Mouse (Mus musculus) forebrain, embryonic 14.5 days (tissue): ENCODE results near the gene Zfp956. TPM values are rescaled to one million over a fixed set of nuclear protein-coding genes. Genes with fewer than 3 reads are reported as not detected.
A peak's percentile ranks its signal among the peaks of the same experiment; 100 is the strongest.
"Not testable (repeated sequence)": the region's sequence is repeated elsewhere in the genome, so short reads cannot be mapped to it uniquely, and the experiment has no call there.

Experiments
- ATAC-seq: fragments of 200-750 bp; cut with Nextera tagmentation; 2 replicates; pipeline ENCODE4 v1.8.0; 2017; ENCODE audit warnings: mild to moderate bottlenecking, moderate library complexity
- DNase-seq: peaks from one replicate; pipeline ENCODE4 v3.0.0-alpha.2; 2015; ENCODE audit warnings: low spot score
- H3K27ac ChIP-seq: fragments of 300-500 bp; sonication (generic); 2 replicates; pipeline ENCODE4 v1.5.1; 2014; ENCODE audit warnings: low read depth, mild to moderate bottlenecking, control low read depth, low read length, moderate library complexity
- H3K27me3 ChIP-seq: fragments of 300-500 bp; sonication (generic); replicated peaks from 2 replicates; pipeline ENCODE4 v1.6.1; 2014; ENCODE audit warnings: low read length, control low read depth, mixed read lengths; ENCODE audit not compliant: control insufficient read depth, insufficient read depth
- H3K36me3 ChIP-seq: fragments of 300-500 bp; sonication (generic); 2 replicates; pipeline ENCODE4 v1.6.1; 2014; ENCODE audit warnings: low read length, control low read depth; ENCODE audit not compliant: control insufficient read depth, insufficient read depth
- H3K4me1 ChIP-seq: fragments of 300-500 bp; sonication (generic); 2 replicates; pipeline ENCODE4 v1.6.1; 2014; ENCODE audit warnings: antibody characterized with exemption, low read length, control low read depth; ENCODE audit not compliant: control insufficient read depth, insufficient read depth
- H3K4me2 ChIP-seq: fragments of 300-500 bp; sonication (generic); 2 replicates; pipeline ENCODE4 v1.6.1; 2014; ENCODE audit warnings: mild to moderate bottlenecking, control low read depth, low read length
- H3K4me3 ChIP-seq: fragments of 300-500 bp; sonication (generic); 2 replicates; pipeline ENCODE4 v1.5.1; 2014; ENCODE audit warnings: low read depth, low read length, control low read depth
- H3K9ac ChIP-seq: fragments of 300-500 bp; sonication (generic); 2 replicates; pipeline ENCODE4 v1.6.1; 2014; ENCODE audit warnings: mild to moderate bottlenecking, low read length, control low read depth, moderate library complexity
- H3K9me3 ChIP-seq: fragments of 300-500 bp; sonication (generic); replicated peaks from 2 replicates; pipeline ENCODE4 v1.6.1; 2016; ENCODE audit warnings: low read length, control low read depth, mixed read lengths; ENCODE audit not compliant: control insufficient read depth
- WGBS: fragments of 180-500 bp; shearing (Covaris S2); extraction: QIAGEN DNeasy Blood & Tissue Kit; methylation state at CpG from one replicate; pipeline ENCODE4 v1.1.7; 2014; 5-methylcytosine and 5-hydroxymethylcytosine counted together
- polyA plus RNA-seq: library from polyadenylated mRNA; unstranded; fragments of >200 nt; fragmentation: Nextera tagmentation; extraction: Ambion mirVana; gene quantifications from 2 replicates; pipeline ENCODE4 v1.2.1, GENCODE M21; 2014

Zfp956 gene
- polyA plus RNA-seq, 1 experiment from 2014 or later, result 16.0 TPM

- Histone ChIP-seq H3K27ac (no peak overlapping the region), H3K4me1 (peaks cover 11% of the 10 kb centered on the region), H3K4me2 (no peak overlapping the region), H3K9me3 (no peaks in the 10 kb centered on the region), H3K27me3 (no peaks in the 10 kb centered on the region), H3K4me3 (no peak overlapping the region), H3K36me3 (peaks cover 34% of the 10 kb centered on the region), H3K9ac (no peak overlapping the region)
- DNase-seq (no peak), ATAC-seq (no peak)
Measured at GRCm38 (mm10) chr6:47957816-47958215, 4.6 kb downstream of the Zfp956 start.

- 85% methylated on average over 6 of the region's 6 CpGs for WGBS
- Histone ChIP-seq H3K4me2 (no peak overlapping the region), H3K9ac (no peak overlapping the region), H3K4me1 (no peaks in the 10 kb centered on the region), H3K27me3 (no peaks in the 10 kb centered on the region), H3K4me3 (no peak overlapping the region), H3K9me3 (no peaks in the 10 kb centered on the region), H3K36me3 (peaks cover 64% of the 10 kb centered on the region), H3K27ac (no peak overlapping the region)
- DNase-seq, result no peak
- ATAC-seq, result no peak
Measured at GRCm38 (mm10) chr6:47960685-47961421, 7.7 kb downstream of the Zfp956 start.

GRCm38 (mm10) chr6:47963051-47963450, 9.9 kb downstream of the Zfp956 start:
- H3K4me3 ChIP-seq, result no peak overlapping the region
- H3K4me1 ChIP-seq, result no peaks in the 10 kb centered on the region
- no peak overlapping the region for H3K4me2 ChIP-seq
- no peak overlapping the region for H3K27ac ChIP-seq
- ATAC-seq, result no peak
- no peaks in the 10 kb centered on the region for H3K9me3 ChIP-seq
- no peak overlapping the region for H3K9ac ChIP-seq
- 93% methylated on average over 7 of the region's 7 CpGs for WGBS
- peaks cover 49% of the 10 kb centered on the region for H3K36me3 ChIP-seq
- no peaks in the 10 kb centered on the region for H3K27me3 ChIP-seq
- no peak for DNase-seq

- 77% methylated on average over 1 of the region's 1 CpGs for WGBS
- H3K27me3 ChIP-seq, H3K4me1 ChIP-seq, H3K9ac ChIP-seq, DNase-seq, ATAC-seq, H3K27ac ChIP-seq, H3K4me3 ChIP-seq, H3K9me3 ChIP-seq, H3K4me2 ChIP-seq: not testable (repeated sequence)
- peaks cover 29% of the 10 kb centered on the region for H3K36me3 ChIP-seq
Measured at GRCm38 (mm10) chr6:47968166-47968565, 15.0 kb downstream of the Zfp956 start.

- WGBS, result 91% methylated on average over 1 of the region's 1 CpGs
- no peak for ATAC-seq
- Histone ChIP-seq H3K27me3 (no peaks in the 10 kb centered on the region), H3K4me3 (no peak overlapping the region), H3K4me1 (no peaks in the 10 kb centered on the region), H3K4me2 (no peak overlapping the region), H3K27ac (no peak overlapping the region), H3K9ac (no peak overlapping the region), H3K36me3 (no peaks in the 10 kb centered on the region), H3K9me3 (no peaks in the 10 kb centered on the region)
- DNase-seq, result no peak
Measured at GRCm38 (mm10) chr6:47974599-47974998, 21.4 kb downstream of the Zfp956 start.

GRCm38 (mm10) chr6:47978897-47979368, 25.7 kb downstream of the Zfp956 start:
- H3K4me3 ChIP-seq, result no peak overlapping the region
- H3K9me3 ChIP-seq, result no peaks in the 10 kb centered on the region
- H3K4me2 ChIP-seq, result no peak overlapping the region
- H3K27ac ChIP-seq, result no peak overlapping the region
- no peaks in the 10 kb centered on the region for H3K27me3 ChIP-seq
- ATAC-seq (no peak), DNase-seq (peak; percentile 47)
- no peaks in the 10 kb centered on the region for H3K4me1 ChIP-seq
- H3K36me3 ChIP-seq, result no peaks in the 10 kb centered on the region
- no peak overlapping the region for H3K9ac ChIP-seq
- 17% methylated on average over 6 of the region's 6 CpGs for WGBS

- ATAC-seq (no peak), DNase-seq (no peak)
- H3K27ac ChIP-seq, result no peak overlapping the region
- no peak overlapping the region for H3K4me2 ChIP-seq
- H3K9me3 ChIP-seq, result no peaks in the 10 kb centered on the region
- H3K27me3 ChIP-seq, result no peaks in the 10 kb centered on the region
- no peak overlapping the region for H3K4me3 ChIP-seq
- no peak overlapping the region for H3K9ac ChIP-seq
- WGBS, result 7% methylated on average over 2 of the region's 2 CpGs
- H3K36me3 ChIP-seq, result no peaks in the 10 kb centered on the region
- H3K4me1 ChIP-seq, result no peaks in the 10 kb centered on the region
Measured at GRCm38 (mm10) chr6:47983936-47984335, 30.7 kb downstream of the Zfp956 start.

GRCm38 (mm10) chr6:47995661-47996060, 42.5 kb downstream of the Zfp956 start:
- no peaks in the 10 kb centered on the region for H3K36me3 ChIP-seq
- 92% methylated on average over 9 of the region's 9 CpGs for WGBS
- DNase-seq (no peak), ATAC-seq (no peak)
- no peaks in the 10 kb centered on the region for H3K27me3 ChIP-seq
- no peaks in the 10 kb centered on the region for H3K9me3 ChIP-seq
- no peak overlapping the region for H3K4me2 ChIP-seq
- H3K27ac ChIP-seq, result no peak overlapping the region
- no peak overlapping the region for H3K4me3 ChIP-seq
- no peaks in the 10 kb centered on the region for H3K4me1 ChIP-seq
- no peak overlapping the region for H3K9ac ChIP-seq

- no peaks in the 10 kb centered on the region for H3K27me3 ChIP-seq
- no peak overlapping the region for H3K4me2 ChIP-seq
- WGBS, result 62% methylated on average over 8 of the region's 8 CpGs
- no peak overlapping the region for H3K27ac ChIP-seq
- H3K36me3 ChIP-seq, result no peaks in the 10 kb centered on the region
- peak; percentile 22 for DNase-seq
- no peak overlapping the region for H3K4me3 ChIP-seq
- H3K9ac ChIP-seq, result no peak overlapping the region
- H3K4me1 ChIP-seq, result no peaks in the 10 kb centered on the region
- H3K9me3 ChIP-seq, result no peaks in the 10 kb centered on the region
- ATAC-seq, result no peak
Measured at GRCm38 (mm10) chr6:48010727-48011126, 57.5 kb downstream of the Zfp956 start.
